Mouse (Mus musculus) hematopoietic stem cell, adult 5-6 weeks (primary cell): ENCODE results near the gene Kcnma1. TPM values are rescaled to one million over a fixed set of nuclear protein-coding genes. Genes with fewer than 3 reads are reported as not detected.
A peak's percentile ranks its signal among the peaks of the same experiment; 100 is the strongest.

Experiments used
- ATAC-seq, 2 experiments: fragments of 125-278 bp in 1 of 2; replicated peaks in 1 of 2; 2 replicates each; pipeline ENCODE4 v1.8.0; 2016 to 2017; ENCODE audit warnings: inconsistent platforms in 2 of 2, mild to moderate bottlenecking in 2 of 2, moderate number of reproducible peaks in 2 of 2, low read depth in 1 of 2, moderate TSS enrichment in 1 of 2; ENCODE audit not compliant: low FRiP score in 2 of 2, poor library complexity in 2 of 2, severe bottlenecking in 2 of 2, insufficient read depth in 1 of 2, low TSS enrichment in 1 of 2
- total RNA-seq: library from RNA; stranded (forward); fragments of 172-1452, 232-1000 nt; gene quantifications from 2 replicates; pipeline ENCODE4 v1.2.3, GENCODE M21; 2017

Kcnma1 gene
- total RNA-seq, 1 experiment from 2014 or later = not detected

DNA sequence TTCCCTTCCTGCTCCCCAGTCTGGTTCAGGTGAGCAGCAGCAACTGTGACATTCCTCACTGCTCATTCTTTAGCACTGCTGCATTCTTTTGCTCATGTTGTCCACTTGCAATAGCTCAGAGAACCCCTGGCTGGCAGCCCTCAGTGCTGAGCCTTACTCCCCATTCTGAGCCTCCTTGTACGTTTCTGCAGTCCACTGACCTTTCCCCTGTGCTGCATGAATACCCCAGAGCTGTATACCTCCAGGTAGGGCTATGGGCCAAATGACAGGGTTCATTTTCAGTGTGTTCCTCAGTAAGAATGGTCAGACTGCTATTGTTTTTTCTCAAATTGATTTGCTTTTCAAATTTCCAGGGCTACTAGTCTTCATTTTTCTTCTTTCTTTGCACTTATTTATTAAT, 396.2 kb downstream of the Kcnma1 start:
- no peak for ATAC-seq

- no peak for ATAC-seq
These were observed 404.2 kb downstream of the Kcnma1 start for GRCm38 (mm10) chr14:23610054-23610453.

DNA sequence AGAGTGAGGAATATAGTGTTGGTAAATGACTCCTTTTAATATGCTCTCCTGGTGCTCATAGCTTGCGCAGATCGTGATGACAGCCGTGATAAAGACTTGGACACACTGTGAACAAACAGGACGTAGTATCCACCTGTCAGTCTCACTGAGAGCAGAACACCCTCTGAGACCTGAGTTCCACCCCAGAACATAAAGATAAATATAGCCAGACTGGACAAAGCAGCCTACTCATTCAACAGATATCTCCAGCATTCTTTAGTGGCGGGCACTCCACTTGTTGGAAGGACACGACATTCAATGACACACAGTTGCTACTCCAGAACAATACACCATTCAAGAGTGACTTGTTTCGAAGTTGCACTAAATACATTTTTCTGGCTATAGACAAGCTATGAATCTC, 408.6 kb downstream of the Kcnma1 start:
- no peak for ATAC-seq

- ATAC-seq = no peak
These were observed 411.4 kb downstream of the Kcnma1 start for GRCm38 (mm10) chr14:23602937-23603336.

DNA sequence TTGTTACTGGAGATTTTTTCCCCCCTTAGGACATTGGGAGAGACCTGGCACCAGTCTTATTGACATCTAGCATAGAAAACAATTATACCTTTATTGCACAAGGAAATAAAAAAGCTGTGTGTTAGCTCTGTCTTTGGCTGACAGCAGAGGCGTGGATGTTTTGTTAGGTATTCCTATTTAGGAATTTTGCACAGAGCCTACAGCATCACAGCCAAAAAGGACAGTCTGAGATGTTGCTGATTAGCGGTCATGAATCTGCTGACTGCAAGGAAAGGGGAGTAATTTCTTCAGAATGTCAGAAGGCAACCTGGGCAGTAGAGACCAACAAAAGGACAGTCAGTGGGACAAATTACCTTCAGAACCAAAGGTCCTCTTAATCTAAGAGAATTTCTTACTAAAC, 412.2 kb downstream of the Kcnma1 start:
- ATAC-seq = no peak

DNA sequence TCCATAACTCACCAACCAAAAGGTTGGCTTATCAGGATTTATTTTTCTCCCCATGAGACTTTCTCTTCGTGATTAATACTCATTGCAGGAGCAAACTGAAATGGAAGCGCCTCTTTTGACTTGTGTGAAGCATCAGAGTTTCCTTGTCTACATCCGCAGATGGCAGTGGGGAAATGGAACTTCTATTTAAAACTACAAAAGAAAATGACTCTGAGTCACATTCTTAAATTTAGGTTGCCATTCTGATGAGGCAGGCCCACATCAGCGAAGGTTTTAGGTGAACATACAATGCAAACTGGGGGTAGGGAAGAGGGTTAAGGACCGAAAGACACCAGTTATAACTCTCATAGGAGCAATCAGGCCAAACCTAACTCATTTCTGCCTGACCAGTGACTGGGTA, 419.7 kb downstream of the Kcnma1 start:
- no peak for ATAC-seq

DNA sequence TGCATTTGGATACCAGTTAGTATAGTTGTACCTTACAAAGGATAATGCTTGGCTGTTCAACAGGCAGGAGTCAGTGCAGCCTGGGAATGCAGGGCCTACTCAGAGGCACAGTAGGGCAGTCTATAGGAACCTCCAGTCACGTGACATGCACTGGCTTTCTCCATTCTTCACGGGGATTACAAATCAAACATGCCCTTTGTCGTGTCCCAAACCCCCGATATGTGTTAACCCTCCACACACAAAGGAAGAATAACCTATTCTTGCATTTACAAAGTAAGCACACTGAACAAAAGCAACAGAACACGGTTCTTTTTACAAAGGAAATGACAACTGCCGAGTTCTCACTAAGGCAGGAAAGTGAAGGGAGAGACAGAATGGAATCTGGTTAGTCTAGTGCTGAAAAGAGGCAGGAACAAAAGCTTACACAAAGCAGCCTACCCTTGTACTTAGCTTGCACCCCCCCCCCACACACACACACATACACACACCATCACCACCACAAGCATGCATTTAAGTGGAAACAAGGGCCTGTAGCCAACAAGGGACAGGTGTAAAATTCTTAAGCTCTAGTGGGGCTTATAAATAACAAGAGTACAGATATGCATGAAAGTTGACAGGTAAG, 421.4 kb downstream of the Kcnma1 start:
- no peak for ATAC-seq

DNA sequence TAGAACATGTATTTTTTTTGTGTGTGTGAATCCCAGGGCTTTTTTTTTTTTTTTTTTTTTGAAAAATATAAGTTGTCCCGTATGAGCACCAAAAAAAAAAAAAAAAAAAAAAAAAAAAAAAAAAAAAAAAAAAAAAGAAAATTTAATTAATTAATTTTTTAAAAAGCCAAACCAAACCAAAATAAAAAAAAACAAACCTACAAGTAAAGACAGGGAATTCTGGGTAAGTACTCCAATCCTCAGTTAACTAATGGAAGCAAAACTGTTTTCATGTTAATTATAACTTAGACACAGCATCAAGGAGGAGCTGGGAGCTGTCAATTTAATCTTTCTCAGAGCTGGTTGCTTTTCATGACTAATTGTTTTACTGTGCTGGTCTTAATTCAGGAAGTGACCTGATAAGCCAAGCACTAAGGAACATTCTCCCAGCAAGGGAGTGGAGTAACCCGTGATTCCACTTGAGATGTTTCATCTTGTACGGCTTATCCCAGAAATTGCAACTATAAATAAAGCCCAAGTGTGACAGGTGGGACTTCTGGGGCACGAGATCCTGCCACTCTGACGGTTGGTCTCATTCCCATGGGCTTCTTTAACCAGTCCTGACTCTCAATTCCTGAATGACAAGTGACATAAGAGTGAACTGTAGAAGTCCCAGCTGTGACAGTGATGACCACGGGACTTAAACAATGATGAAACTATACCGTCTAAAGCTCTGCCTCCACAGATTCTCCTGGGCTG, 424.4 kb downstream of the Kcnma1 start:
- no peak for ATAC-seq

DNA sequence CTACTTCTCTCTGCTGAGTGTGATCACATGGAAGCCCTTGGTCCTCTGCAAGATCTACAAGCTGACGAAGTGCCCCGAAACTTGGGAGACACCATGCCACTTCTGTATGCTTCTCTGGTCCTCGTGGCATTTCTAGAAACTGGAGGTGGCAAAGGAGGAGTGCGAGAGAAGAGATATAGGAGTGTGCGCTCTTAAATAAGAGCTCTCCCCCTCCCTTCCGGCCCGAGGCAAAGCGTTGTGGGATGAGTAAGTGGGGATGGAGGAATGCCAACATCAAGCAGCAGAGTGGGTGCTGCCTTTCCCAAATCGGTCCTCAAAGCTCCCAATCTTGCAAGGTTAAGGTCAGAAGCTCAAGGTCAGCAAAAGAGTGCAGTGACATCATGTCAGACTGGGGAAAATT, 426.8 kb downstream of the Kcnma1 start:
- no peak for ATAC-seq

DNA sequence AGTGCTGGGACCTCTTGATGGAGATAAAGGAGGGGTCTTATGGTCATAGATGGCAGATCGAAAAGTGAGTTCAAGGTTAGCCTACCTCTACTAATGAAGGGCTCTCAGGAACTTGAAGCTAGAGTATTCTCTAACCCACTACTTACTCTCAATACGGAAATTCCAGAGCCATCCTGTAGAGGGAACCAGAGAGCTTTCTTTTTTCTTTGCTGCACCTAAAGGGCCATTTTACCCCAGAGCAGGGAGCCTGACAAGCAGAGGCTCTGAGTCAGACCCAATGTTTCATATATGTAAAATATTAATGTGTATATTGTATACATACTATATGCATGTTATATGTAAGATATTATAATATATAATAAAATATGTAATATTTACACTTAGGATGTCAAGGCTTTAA, 431.1 kb downstream of the Kcnma1 start:
- peak; percentile 56 to 59; a peak in 2 of 4 replicates for ATAC-seq

- ATAC-seq = no peak
These were observed 433.0 kb downstream of the Kcnma1 start for GRCm38 (mm10) chr14:23581282-23581681.

DNA sequence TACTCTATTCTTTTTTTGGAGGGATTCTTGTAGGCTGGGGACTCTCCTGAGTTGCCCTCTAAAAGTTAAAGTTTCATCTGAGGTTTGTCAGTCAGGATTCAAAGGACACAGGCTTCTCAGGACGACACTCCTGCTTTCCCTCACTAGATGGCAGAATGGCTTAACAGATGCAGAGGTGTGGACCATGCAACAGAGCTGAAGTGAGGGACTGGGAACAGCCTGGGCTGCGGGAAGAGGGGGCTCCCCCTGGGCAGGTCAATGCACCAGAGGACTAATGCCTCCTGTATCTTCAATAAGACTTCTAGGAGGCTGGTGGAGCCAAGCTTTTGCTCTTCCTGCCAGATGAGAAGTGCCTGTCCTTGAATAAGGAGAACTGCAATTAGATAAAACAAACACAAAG, 438.3 kb downstream of the Kcnma1 start:
- ATAC-seq = no peak

DNA sequence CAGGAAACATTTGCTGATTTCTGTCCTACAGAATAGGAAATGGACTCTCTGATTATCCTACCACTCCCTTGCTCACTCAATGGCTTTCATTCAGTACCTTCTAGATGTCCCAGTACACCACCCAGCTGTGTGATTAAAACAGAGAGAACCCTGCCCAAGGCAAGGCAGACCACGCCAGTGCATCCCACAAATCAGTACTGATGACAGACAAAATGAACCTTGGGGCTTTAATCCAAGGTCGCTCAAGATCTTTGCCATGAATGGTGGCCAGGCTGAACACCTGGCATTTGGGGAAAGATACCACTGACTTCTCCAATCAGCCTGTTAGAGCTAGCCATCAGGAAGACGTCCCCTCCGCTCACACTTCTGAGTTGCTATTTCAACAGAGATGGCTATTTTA, 440.2 kb downstream of the Kcnma1 start:
- no peak for ATAC-seq

- ATAC-seq = no peak
These were observed 440.9 kb downstream of the Kcnma1 start for GRCm38 (mm10) chr14:23573385-23573784.

- no peak for ATAC-seq
These were observed 441.5 kb downstream of the Kcnma1 start for GRCm38 (mm10) chr14:23572778-23573177.

DNA sequence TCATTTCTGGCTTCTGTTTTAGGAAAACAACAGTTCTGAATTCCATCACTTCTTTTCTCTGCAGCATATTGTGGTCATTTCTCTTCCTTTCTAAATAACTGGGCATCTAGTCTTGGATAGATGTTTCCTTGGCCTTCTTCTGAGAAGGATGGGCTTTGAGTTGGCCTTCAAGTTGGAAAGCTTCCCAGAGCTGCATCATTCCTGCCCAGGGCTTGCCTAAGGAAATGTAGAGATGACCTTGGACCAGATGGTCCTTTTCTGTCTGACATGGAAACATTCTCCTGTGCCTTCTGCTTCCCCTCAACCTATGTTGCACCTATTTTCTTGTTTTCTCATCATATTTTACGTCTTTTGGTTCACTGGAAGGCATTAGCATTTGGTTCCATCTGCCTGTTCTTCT, 444.0 kb downstream of the Kcnma1 start:
- ATAC-seq = no peak

GRCm38 (mm10) chr14:23565931-23566330, 448.4 kb downstream of the Kcnma1 start:
- no peak for ATAC-seq

GRCm38 (mm10) chr14:23564474-23564873, 449.8 kb downstream of the Kcnma1 start:
- no peak for ATAC-seq

DNA sequence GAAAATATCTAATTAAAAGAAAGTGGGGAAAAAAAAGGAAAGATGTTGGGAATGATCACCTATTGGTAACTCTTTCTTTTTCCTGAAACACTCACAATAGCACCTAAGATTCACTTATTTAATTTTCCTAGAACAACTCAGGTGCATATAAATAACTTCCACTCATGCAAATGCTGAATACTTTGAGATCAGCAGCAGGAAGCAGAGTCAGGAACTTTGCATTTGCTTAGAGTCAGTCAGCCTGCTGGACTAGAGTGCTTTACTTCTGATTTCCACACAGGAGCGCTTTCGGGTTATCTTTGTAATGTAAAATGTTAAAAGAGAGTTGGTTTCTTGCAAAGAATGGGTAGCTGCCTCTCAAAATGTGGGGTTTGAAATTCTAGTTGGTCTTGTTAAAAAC, 451.1 kb downstream of the Kcnma1 start:
- ATAC-seq = no peak
